Mouse (Mus musculus) bone marrow macrophage, adult 2 months (primary cell): ENCODE data around the gene Tspan3.

ENCODE experiments used
- CTCF ChIP-seq: IDR thresholded peaks from 2 replicates; pipeline ENCODE4 v1.5.1; 2012; ENCODE audit warnings: low read depth, mild to moderate bottlenecking, low read length, moderate library complexity
- POLR2A ChIP-seq: IDR thresholded peaks from 2 replicates; pipeline ENCODE4 v1.6.1; 2012; ENCODE audit warnings: mild to moderate bottlenecking, low read depth, low read length, borderline replicate concordance

DNA sequence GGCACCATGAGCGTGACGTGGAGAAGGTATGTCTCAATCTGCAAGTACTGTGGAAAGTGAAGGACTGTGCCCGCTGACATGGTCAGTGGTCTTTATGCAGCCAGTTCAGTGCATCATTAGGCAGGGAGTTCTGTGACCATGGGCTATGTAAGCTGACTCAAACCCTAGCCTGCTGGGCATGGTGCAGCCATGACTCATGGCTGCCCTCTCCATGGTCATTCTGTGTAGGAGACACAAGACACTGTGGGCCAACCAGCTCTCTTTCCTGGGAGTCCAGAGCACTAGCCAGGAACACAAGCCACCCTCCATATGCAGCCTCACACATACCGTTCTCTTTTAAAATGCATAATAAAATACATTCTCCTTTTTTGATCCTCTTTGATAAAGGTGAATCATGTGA lies 39.0 kb upstream of the Tspan3 start:
- TF ChIP-seq CTCF (no peak), POLR2A (no peak)
